Mouse (Mus musculus): ENCODE measurements around the gene Ccr5.
"Not testable (repeated sequence)": the region's sequence is repeated elsewhere in the genome, so short reads cannot be mapped to it uniquely, and the experiment has no call there.

- TF ChIP-seq CTCF (IDR thresholded peaks at IDR 0.05; ENCODE audit: control insufficient read depth, insufficient read depth, low read length); POLR2A (IDR thresholded peaks at IDR 0.05; ENCODE audit: borderline replicate concordance, control insufficient read depth, low read depth, low read length): not testable (repeated sequence)
Observed at GRCm38 (mm10) chr9:124080471-124080870, 40.9 kb upstream of the Ccr5 start.
